Mouse (Mus musculus) CH12.LX (cell line): ENCODE measurements around the gene Fgd4.

ENCODE experiments used
- CTCF ChIP-seq, 2 experiments: IDR thresholded peaks in 1 of 2; conservative IDR thresholded peaks in 1 of 2; 2 replicates each; pipeline ENCODE4 v1.5.1; 2011 to 2012; ENCODE audit warnings: low read depth in 2 of 2, low read length in 2 of 2, improper control_type of control experiment in 1 of 2, inconsistent platforms in 1 of 2, mild to moderate bottlenecking in 1 of 2, moderate library complexity in 1 of 2
- HCFC1 ChIP-seq: IDR thresholded peaks from 2 replicates; pipeline ENCODE4 v1.6.1; 2012; ENCODE audit warnings: low read depth, mild to moderate bottlenecking, inconsistent platforms, low read length, improper control_type of control experiment

- no peak for TF ChIP-seq HCFC1
- TF ChIP-seq CTCF (conservative IDR thresholded peaks at IDR 0.05 in 1 of 2, IDR thresholded peaks at IDR 0.05 in 1 of 2; ENCODE audit: low read depth in 2 of 2, low read length in 2 of 2) = no peak
These were observed 99.4 kb downstream of the Fgd4 start for GRCm38 (mm10) chr16:16500926-16501325.
